Mouse (Mus musculus) kidney, adult 2 months (tissue): ENCODE results near the gene Ptprd. TPM values are rescaled to one million over a fixed set of nuclear protein-coding genes. Genes with fewer than 3 reads are reported as not detected.

Experiments used
- DNase-seq: peaks from one replicate; pipeline ENCODE4 v3.0.0; 2021
- H3K27ac ChIP-seq: fragments of 200-500 bp; 2 replicates; pipeline ENCODE4 v1.5.1; 2012; ENCODE audit warnings: low read depth, low read length, control low read depth, inconsistent platforms; ENCODE audit not compliant: insufficient read depth
- H3K27me3 ChIP-seq: fragments of 200-500 bp; replicated peaks from 2 replicates; pipeline ENCODE4 v1.6.1; 2012; ENCODE audit warnings: mild to moderate bottlenecking, moderate library complexity, low read length, inconsistent platforms; ENCODE audit not compliant: control insufficient read depth, insufficient read depth
- H3K36me3 ChIP-seq: fragments of 200-500 bp; 2 replicates; pipeline ENCODE4 v1.6.1; 2012; ENCODE audit warnings: mild to moderate bottlenecking, moderate library complexity, low read length, inconsistent platforms; ENCODE audit not compliant: control insufficient read depth, insufficient read depth
- H3K4me1 ChIP-seq: fragments of 200-500 bp; 2 replicates; pipeline ENCODE4 v1.6.1; 2011; ENCODE audit warnings: low read length; ENCODE audit not compliant: control insufficient read depth, insufficient read depth
- H3K4me3 ChIP-seq: fragments of 200-500 bp; 2 replicates; pipeline ENCODE4 v1.5.1; 2011; ENCODE audit warnings: mild to moderate bottlenecking, low read depth, low read length, control low read depth; ENCODE audit not compliant: insufficient read depth
- CTCF ChIP-seq: fragments of 200-500 bp; conservative IDR thresholded peaks from 2 replicates; pipeline ENCODE4 v1.5.1; 2011; ENCODE audit warnings: low read depth, mild to moderate bottlenecking, control low read depth, low read length, moderate library complexity, mixed read lengths; ENCODE audit not compliant: insufficient read depth, insufficient read length
- POLR2A ChIP-seq: fragments of 200-500 bp; IDR thresholded peaks from one replicate; pipeline ENCODE4 v1.6.1; 2011; ENCODE audit warnings: low read depth, low read length, control low read depth
- WGBS: fragments of 180-500 bp; shearing (Covaris S2); methylation state at CpG from one replicate; pipeline ENCODE4 v1.1.7; 2018; 5-methylcytosine and 5-hydroxymethylcytosine counted together
- polyA plus RNA-seq: library from polyadenylated mRNA; depleted of rRNA; stranded (reverse); fragments of >200 nt; gene quantifications from 2 replicates; pipeline ENCODE4 v1.2.3, GENCODE M21; 2012

Gene Ptprd
- polyA plus RNA-seq, 1 experiment = 30.0 TPM

DNA sequence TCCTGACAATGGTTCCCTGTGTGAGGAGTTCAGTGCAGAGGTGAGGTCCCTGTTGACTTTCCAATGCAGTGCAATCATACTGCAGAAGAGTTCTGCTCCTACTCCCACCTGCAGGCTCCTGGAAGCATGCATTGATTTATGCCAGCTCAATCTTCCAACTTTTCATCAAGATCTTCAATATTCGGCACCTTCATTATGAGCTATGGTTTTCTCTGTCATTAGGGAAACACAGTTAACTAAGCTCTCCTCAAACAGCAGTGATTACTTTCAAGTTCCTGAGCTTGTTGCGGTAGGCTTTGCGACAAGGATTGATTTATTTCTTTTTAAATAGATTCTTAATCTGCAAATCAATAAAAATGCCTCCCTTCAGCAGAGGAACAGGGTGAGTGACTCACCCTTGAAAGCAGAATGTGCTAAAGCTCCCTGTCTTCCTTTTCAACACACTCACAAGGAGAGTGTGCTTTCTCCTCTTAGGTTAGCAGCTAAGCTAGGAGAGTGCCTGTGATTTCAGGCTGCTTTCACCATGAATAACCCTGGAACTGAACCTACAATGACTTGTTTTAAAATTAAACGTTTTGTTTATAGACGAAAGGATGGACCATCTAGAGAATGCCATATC lies 1298.1 kb downstream of the Ptprd start:
- Histone ChIP-seq H3K27ac (no peak overlapping the region), H3K4me1 (no peaks in the 10 kb centered on the region), H3K27me3 (no peaks in the 10 kb centered on the region), H3K36me3 (no peaks in the 10 kb centered on the region), H3K4me3 (no peak overlapping the region)
- TF ChIP-seq POLR2A (no peak), CTCF (no peak)
- no peak for DNase-seq
- 68% methylated on average over 5 of the region's 5 CpGs for WGBS

- Histone ChIP-seq H3K4me3 (no peak overlapping the region), H3K36me3 (no peaks in the 10 kb centered on the region), H3K4me1 (no peaks in the 10 kb centered on the region), H3K27ac (no peak overlapping the region), H3K27me3 (no peaks in the 10 kb centered on the region)
- no peak for DNase-seq
- WGBS = 27% methylated on average over 1 of the region's 1 CpGs
- TF ChIP-seq CTCF (no peak), POLR2A (no peak)
Measured at GRCm38 (mm10) chr4:76901692-76902091, 1310.1 kb downstream of the Ptprd start.

GRCm38 (mm10) chr4:76889669-76890068 lies 1322.1 kb downstream of the Ptprd start:
- no peak for TF ChIP-seq POLR2A
- DNase-seq = no peak
- Histone ChIP-seq H3K4me3 (no peak overlapping the region), H3K36me3 (no peaks in the 10 kb centered on the region), H3K4me1 (no peaks in the 10 kb centered on the region), H3K27me3 (no peaks in the 10 kb centered on the region), H3K27ac (no peak overlapping the region)
- WGBS = 79% methylated on average over 1 of the region's 1 CpGs

DNA sequence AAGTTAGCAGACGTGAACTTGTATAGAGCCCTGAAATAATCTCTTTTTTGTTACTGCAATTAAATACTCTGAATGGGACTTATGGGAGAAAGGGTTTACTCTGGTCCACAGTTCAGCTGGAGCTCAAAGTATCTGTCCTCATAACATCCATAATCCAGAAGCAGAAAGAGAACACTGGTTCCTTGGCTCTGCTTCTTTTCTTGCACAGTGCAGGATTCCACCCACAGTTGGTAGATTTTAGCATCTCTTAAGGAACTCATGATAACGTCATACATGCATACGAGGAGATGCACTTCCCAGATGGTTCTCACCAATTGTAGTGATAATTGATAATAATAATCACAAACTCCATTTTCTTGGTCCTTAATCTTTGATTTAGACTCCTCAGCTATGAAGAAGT lies 1330.2 kb downstream of the Ptprd start:
- H3K27me3 ChIP-seq = no peaks in the 10 kb centered on the region
- no peak for DNase-seq
- H3K36me3 ChIP-seq = no peaks in the 10 kb centered on the region
- no peaks in the 10 kb centered on the region for H3K4me1 ChIP-seq
- TF ChIP-seq POLR2A (no peak), CTCF (no peak)
- WGBS = 74% methylated on average over 3 of the region's 3 CpGs
- H3K4me3 ChIP-seq = no peak overlapping the region
- H3K27ac ChIP-seq = no peak overlapping the region

DNA sequence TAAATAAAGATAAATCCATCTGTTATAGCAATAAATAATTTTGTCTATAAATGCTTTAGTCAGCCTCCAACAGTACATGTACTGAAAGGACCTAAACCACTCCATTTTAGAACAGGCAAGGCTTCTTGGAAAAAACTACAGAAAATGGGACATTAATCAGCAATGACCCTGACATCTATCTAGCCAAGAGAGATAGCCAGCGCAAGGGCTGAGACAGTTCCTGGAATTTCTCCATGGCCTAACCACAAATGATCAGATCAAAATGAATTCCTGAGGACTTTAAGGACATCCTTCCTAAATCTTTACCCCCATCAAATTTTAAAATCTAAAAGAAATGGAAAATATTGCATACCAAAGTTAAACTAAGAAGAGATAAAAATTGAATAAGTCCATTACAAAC lies 1340.8 kb downstream of the Ptprd start:
- Histone ChIP-seq H3K4me1 (no peaks in the 10 kb centered on the region), H3K27ac (no peak overlapping the region), H3K36me3 (no peaks in the 10 kb centered on the region), H3K27me3 (no peaks in the 10 kb centered on the region), H3K4me3 (no peak overlapping the region)
- WGBS = 83% methylated on average over 1 of the region's 1 CpGs
- TF ChIP-seq CTCF (no peak), POLR2A (no peak)
- no peak for DNase-seq

DNA sequence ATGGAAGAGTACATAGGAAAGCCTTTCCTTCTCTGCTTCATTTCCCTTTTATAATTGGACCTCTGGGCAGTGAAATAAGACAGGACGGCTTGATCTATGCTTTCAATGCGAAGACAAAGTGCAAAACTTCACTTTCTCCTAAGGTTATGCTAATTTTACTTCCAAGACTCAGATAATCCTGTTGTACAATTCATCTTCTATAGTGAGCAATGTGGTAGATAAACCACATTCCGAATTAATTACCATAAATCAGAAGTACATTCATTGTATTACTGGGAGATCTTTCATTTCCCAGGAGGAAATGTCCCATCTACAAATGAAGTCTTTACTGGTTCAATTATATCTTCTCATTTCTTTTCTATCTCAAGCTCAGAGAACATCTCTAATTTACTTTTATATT lies 1346.2 kb downstream of the Ptprd start:
- Histone ChIP-seq H3K36me3 (no peaks in the 10 kb centered on the region), H3K27me3 (no peaks in the 10 kb centered on the region), H3K4me3 (no peak overlapping the region), H3K27ac (no peak overlapping the region), H3K4me1 (no peaks in the 10 kb centered on the region)
- 66% methylated on average over 3 of the region's 3 CpGs for WGBS
- no peak for TF ChIP-seq CTCF
- TF ChIP-seq POLR2A = no peak
- DNase-seq = no peak

DNA sequence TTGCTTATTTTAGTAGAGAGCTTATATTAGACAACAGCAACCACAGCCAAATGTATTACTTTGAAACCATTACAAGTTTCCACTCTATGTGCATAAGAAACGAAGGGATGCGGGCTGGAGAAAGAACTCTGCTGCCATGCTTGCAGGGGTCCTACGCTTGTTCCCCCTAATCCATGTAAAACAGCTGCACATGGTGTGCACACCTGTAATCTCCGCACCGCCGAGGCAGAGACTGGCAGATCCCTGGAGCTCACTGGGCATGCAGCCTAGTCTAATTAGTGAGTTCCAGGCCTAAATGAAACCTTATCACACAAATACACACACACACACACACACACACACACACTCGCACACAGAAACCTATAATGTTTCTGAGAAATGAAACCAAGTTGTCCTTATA lies 1365.5 kb downstream of the Ptprd start:
- H3K4me3 ChIP-seq = no peak overlapping the region
- H3K36me3 ChIP-seq = no peaks in the 10 kb centered on the region
- H3K27me3 ChIP-seq = no peaks in the 10 kb centered on the region
- TF ChIP-seq POLR2A (no peak), CTCF (no peak)
- H3K27ac ChIP-seq = no peak overlapping the region
- DNase-seq = no peak
- H3K4me1 ChIP-seq = no peaks in the 10 kb centered on the region
- WGBS = 89% methylated on average over 7 of the region's 7 CpGs

GRCm38 (mm10) chr4:76839016-76839415 lies 1372.7 kb downstream of the Ptprd start:
- TF ChIP-seq POLR2A (no peak), CTCF (no peak)
- H3K4me1 ChIP-seq = no peaks in the 10 kb centered on the region
- no peak overlapping the region for H3K27ac ChIP-seq
- H3K4me3 ChIP-seq = no peak overlapping the region
- no peak for DNase-seq
- 79% methylated on average over 1 of the region's 1 CpGs for whole genome bisulfite sequencing
- no peaks in the 10 kb centered on the region for H3K36me3 ChIP-seq
- H3K27me3 ChIP-seq = no peaks in the 10 kb centered on the region
